Mouse (Mus musculus) layer of hippocampus, adult 18-20 months (tissue): ENCODE data around the gene Tpbgl. TPM values are rescaled to one million over a fixed set of nuclear protein-coding genes. Genes with fewer than 3 reads are reported as not detected.

ENCODE experiments used
- DNase-seq, 2 experiments: peaks; one replicate each; pipeline ENCODE4 v3.0.0; 2022; ENCODE audit warnings: low spot score in 2 of 2
- total RNA-seq, 2 experiments: library from RNA; stranded (reverse); gene quantifications; 2 replicates each; pipeline ENCODE4 v1.2.3; 2021

Gene Tpbgl
- total RNA-seq, 2 experiments from 2014 or later: 5.5 to 6.3 TPM

DNA sequence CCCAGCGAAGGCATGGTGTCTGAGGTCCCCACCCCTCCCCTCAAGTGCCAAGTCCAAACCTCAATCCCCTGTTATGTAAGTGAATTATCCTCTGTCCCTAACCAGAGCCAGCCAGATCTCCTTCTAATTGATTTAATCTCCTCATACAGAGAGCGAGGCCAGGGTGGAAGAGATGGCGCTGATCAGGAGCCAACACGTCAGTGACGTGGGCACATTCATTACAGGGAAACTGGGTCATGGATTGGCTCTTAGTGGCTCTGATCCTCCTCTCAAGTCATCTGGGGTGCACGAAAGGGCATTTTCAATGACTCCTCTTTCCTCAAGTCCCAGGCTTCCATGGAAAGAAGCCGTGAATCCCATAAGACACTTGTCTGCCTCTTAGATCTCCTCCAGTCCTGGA lies 17.8 kb upstream of the Tpbgl start:
- DNase-seq: no peak

- DNase-seq: no peak
Observed at GRCm38 (mm10) chr7:99642078-99642477, 15.2 kb upstream of the Tpbgl start.

- DNase-seq: no peak
Observed at GRCm38 (mm10) chr7:99641245-99641644, 14.3 kb upstream of the Tpbgl start.

GRCm38 (mm10) chr7:99633966-99634665 lies 7.2 kb upstream of the Tpbgl start:
- no peak for DNase-seq

GRCm38 (mm10) chr7:99632286-99632685 lies 5.4 kb upstream of the Tpbgl start:
- DNase-seq: no peak

DNA sequence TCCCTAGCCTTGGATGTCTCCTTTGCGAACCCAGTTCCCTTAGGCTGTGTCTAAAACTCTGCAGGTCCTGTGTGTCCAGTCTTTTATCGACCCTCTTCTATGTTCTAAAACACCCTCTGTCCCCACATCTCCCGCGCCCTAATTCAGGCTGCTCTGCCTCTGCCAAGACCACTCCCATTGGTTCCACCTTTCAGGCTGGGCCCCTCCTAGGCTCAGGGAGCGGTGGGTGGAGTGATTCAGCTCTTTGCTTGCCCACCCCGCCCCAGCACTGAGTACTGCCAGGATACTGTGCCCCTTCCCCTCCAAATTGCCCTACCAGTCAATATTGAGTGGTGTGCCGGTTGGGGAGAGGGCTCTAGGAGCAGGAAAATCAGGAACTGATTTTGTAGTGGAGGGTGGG lies 463 bp upstream of the Tpbgl start:
- DNase-seq: no peak

- DNase-seq: peak; percentile 82 to 92
Observed at GRCm38 (mm10) chr7:99625722-99626375, 1.1 kb downstream of the Tpbgl start.

DNA sequence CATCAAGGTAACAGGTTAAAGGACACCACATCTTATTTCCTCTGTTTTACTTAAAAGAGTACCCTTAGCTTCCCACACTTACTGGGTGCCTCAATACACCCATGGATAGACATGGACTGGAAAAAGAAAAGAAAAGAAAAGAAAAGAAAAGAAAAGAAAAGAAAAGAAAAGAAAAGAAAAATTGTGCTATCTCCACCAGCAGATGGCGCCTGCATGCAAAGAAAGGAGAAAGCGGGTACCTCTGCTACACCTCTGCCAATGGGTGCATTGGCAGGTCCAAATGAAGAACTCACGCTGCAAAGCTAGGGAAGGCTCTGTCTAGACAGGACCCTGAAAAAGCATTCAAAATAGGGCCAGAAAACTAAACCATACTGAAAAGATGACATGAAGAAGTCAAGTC lies 8.0 kb downstream of the Tpbgl start:
- DNase-seq: peak in 1 of 2 experiments; percentile 54

GRCm38 (mm10) chr7:99618264-99618663 lies 8.6 kb downstream of the Tpbgl start:
- no peak for DNase-seq

DNA sequence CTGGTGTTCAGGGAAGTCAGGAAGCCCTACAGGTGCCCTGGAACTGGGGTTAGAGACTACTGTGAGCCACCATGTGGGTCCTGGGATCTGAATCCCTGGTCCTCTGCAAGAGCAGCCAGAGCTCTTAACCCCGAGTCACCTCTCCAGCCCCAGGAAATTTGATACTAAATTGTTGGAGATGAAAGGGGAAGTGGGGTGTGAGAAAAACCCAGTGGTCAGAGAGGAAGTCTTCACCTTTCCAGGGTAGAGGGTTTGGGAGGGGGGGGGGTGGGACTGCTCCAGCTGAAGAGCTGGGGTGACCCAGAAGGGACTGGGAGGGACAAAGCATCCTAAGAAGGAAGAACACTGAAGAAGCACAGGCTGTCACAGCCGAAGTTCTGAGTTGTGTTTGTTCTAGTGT lies 19.3 kb downstream of the Tpbgl start:
- no peak for DNase-seq

- DNase-seq: no peak
Observed at GRCm38 (mm10) chr7:99606766-99607165, 20.1 kb downstream of the Tpbgl start.

- no peak for DNase-seq
Observed at GRCm38 (mm10) chr7:99606303-99606702, 20.6 kb downstream of the Tpbgl start.

DNA sequence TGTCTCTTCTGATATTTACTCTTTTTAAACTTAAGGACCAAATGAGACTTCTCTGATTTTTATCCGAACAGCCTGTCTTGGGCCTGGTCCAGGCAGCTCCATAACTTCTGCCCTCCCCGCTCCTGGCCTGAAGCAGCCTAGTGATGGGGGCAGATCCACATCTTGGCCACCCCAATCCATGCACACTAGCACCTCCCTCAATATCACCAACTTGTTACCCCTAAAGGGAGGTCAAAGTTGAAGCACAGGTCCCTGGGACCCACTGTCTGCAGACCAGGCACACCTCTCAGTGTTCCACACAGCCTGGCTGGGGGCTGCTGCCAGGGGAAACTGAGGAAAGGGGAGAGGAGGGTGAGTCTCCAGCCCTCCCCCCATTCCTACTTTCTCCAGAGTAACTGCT lies 21.8 kb downstream of the Tpbgl start:
- DNase-seq: no peak

DNA sequence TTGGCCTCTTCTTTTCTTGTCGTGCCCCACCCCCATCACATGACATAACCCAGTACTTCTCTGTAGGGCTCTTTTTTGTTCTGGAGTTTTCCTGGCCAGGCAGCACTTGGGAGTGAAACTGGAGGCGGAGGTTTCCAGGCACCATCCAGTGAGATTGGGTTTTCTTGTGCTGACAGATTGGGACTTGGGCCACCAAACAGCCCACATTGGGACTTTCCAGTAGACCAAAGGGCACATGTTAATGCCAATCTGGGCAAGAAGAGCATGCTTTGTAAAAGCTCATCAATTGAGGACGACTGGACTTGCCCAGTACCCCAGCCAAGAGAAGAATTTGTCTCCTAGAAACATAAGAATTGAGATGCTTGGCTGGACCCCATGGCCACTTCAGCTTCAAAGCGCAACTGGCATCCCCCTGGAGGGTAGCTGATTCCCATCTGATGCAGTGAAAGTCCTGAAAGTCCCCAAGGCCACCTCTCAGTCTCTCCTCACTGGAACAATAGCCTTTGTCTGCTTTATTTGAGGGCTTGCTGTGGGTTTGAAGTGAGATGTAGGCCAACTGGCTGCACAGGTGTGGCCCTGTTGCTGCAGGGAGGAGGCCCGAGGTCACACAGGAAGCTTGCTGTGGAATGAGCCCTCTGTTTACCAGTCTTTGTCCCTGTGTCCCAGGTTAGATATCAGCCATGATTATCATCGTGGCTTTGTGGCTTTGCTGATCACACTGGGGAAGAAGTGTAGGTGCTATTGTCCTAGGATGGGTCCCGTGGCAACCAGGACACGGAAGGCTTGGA lies 22.8 kb downstream of the Tpbgl start:
- DNase-seq: no peak

DNA sequence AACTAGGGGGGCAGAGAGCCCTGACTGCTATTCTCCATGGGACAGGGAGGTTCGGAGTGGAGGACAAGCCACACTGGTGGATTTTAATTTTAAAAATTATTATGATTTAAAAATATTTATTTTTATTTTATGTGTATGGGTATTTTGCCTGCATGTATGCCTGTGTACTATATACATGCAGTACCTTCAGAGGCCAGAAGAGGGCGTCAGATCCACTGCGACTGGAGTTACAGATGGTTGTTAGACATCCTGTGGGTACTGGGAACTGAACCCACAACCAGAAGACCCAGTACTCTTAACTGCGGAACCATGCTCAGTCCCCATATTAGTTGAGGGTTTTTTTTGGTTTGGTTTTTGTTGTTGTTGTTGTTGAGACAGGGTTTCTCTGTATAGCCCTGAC lies 28.2 kb downstream of the Tpbgl start:
- no peak for DNase-seq

DNA sequence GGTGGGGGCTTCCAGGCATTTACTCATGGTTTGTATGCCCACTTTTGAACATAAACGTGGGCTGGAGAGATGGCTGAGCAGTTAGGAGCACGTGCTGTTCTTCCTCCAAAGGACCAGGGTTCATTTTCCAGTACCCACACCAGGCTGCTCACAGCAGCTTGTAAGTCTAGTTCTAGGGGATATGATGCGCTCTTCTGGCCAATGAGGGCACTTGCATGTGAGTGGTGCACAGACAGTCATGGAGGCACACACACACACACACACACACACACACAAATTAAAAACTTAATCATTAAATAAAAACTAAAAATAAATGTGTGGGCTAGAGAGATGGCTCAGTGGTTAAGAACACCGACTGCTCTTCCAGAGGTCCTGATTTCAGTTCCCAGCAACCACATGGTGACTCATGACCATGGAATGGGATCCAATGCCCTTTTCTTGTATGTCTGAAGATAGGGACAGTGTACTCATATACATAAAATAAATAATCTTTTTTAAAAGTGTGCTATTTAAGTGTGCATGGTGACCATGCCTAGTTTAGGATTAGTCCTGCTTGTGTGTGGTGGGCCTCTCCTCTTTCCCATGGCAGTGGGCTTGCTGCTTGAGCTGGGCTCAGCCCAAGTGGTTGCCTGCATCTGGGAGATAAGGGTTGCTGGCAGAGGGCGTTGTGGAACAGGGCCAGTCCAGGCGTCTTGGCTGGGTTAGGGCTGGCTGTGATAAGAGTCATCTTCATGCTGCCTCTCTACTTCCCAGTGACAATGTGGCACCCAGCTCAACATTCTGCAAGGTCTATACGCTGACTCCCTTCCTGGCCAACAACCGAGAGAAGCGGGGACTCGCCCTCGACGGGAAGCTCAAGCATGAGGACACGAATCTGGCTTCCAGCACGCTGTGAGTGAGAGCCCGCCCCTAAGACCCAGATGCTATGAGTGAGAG lies 32.8 kb downstream of the Tpbgl start:
- no peak for DNase-seq

DNA sequence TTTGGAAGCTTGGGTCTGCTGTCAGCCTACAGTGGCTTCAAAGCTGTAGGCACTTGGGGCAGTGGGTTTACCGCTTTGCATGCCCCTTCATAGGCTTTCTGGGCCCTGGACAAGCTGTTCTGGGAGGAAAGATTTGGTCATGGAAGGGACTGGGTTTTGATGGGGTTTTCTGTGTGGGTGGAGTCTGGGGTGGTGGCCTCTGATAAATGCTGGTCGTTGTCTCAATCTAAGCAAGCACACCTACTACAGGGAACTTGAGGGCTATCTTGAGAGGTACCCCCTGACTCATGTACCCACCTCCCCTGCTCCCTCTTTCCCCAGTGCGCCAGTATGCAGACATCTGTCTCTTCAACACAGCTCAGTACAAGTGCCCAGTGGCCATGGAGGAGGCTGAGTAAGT lies 34.2 kb downstream of the Tpbgl start:
- no peak for DNase-seq

- no peak for DNase-seq
Observed at GRCm38 (mm10) chr7:99590646-99591045, 36.3 kb downstream of the Tpbgl start.

GRCm38 (mm10) chr7:99590064-99590463 lies 36.8 kb downstream of the Tpbgl start:
- DNase-seq: peak; percentile 50 to 83

GRCm38 (mm10) chr7:99585976-99586375 lies 40.9 kb downstream of the Tpbgl start:
- DNase-seq: no peak

DNA sequence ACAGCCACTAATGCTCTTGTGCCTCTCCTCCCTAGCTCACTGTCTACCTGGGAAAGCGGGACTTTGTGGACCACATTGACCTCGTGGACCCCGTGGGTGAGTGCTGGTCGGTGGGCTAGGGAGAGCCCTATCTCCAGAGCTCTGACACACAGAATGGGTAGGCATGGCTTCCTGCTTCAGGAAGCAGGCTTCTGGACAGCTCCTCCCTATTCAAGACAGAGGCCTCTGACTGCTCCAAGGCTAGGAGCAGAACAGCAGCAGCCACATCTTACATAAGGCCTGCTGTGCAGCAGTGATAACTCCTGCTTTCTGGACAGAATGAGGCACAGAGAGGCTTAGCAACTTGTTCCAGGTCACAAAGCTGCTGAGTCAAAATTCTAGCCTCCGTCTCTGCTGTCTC lies 43.3 kb downstream of the Tpbgl start:
- no peak for DNase-seq
